Mouse (Mus musculus) intestine, embryonic 16.5 days (tissue): Measurements from ENCODE around the gene Acads. TPM values are rescaled to one million over a fixed set of nuclear protein-coding genes. Genes with fewer than 3 reads are reported as not detected.
"Not testable (repeated sequence)": the region's sequence is repeated elsewhere in the genome, so short reads cannot be mapped to it uniquely, and the experiment has no call there.

Source experiments
- ATAC-seq: fragments of 200-750 bp; cut with Nextera tagmentation; 2 replicates; pipeline ENCODE4 v1.8.0; 2017; ENCODE audit warnings: moderate TSS enrichment, moderate library complexity
- H3K27ac ChIP-seq: fragments of 300-500 bp; sonication (generic); 2 replicates; pipeline ENCODE4 v1.5.1; 2014; ENCODE audit warnings: mild to moderate bottlenecking, low read length
- H3K27me3 ChIP-seq: fragments of 300-500 bp; sonication (generic); replicated peaks from 2 replicates; pipeline ENCODE4 v1.6.1; 2014; ENCODE audit warnings: low read length, control low read depth, mixed read lengths; ENCODE audit not compliant: control insufficient read depth, insufficient read depth
- H3K36me3 ChIP-seq: fragments of 300-500 bp; sonication (generic); 2 replicates; pipeline ENCODE4 v1.6.1; 2014; ENCODE audit warnings: low read length, control low read depth; ENCODE audit not compliant: control insufficient read depth, insufficient read depth
- H3K4me1 ChIP-seq: fragments of 300-500 bp; sonication (generic); 2 replicates; pipeline ENCODE4 v1.6.1; 2014; ENCODE audit warnings: low read length, control low read depth, mixed read lengths; ENCODE audit not compliant: control insufficient read depth, insufficient read depth
- H3K4me2 ChIP-seq: fragments of 300-500 bp; sonication (generic); 2 replicates; pipeline ENCODE4 v1.6.1; 2014; ENCODE audit warnings: low read depth, low read length, control low read depth
- H3K4me3 ChIP-seq: fragments of 300-500 bp; sonication (generic); 2 replicates; pipeline ENCODE4 v1.5.1; 2014; ENCODE audit warnings: mild to moderate bottlenecking, low read length
- H3K9ac ChIP-seq: fragments of 300-500 bp; sonication (generic); 2 replicates; pipeline ENCODE4 v1.6.1; 2014; ENCODE audit warnings: low read depth, low read length
- H3K9me3 ChIP-seq: fragments of 300-500 bp; sonication (generic); 2 replicates; pipeline ENCODE4 v1.6.1; 2016; ENCODE audit warnings: low read length, control low read depth; ENCODE audit not compliant: control insufficient read depth
- WGBS: fragments of 180-500 bp; shearing (Covaris S2); extraction: QIAGEN DNeasy Blood & Tissue Kit; methylation state at CpG from one replicate; pipeline ENCODE4 v1.1.7; 2014; 5-methylcytosine and 5-hydroxymethylcytosine counted together
- polyA plus RNA-seq: library from polyadenylated mRNA; unstranded; fragments of >200 nt; fragmentation: Nextera tagmentation; extraction: Ambion mirVana; gene quantifications from 2 replicates; pipeline ENCODE4 v1.2.1, GENCODE M21; 2015

The Acads gene
- polyA plus RNA-seq, 1 experiment from 2014 or later = 150 TPM

DNA sequence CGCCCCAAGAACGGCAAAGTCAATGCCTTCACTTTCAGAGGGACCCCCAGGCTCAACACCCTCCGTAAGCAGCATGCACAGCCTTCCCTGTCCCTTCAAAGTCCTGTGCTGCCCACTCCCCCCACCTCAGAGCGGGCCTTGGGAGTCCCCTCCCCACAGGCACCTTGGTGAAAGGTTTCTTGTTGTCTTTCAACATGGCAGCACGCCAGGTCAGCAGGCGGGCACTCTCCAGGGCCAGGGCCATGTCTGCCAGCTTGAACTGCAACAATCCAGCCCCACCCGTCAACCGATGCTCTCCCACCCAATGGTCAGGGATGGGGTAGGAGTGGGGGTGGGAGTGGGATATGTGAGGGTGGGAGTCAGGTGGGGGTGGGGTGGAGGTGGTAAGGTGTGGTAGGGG, 8.0 kb downstream of the Acads start:
- H3K9me3 ChIP-seq = no peaks in the 10 kb centered on the region
- H3K27ac ChIP-seq = no peak overlapping the region
- H3K4me2 ChIP-seq = no peak overlapping the region
- no peak for ATAC-seq
- WGBS = 91% methylated on average over 8 of the region's 8 CpGs
- no peak overlapping the region for H3K9ac ChIP-seq
- H3K36me3 ChIP-seq = peaks cover 13% of the 10 kb centered on the region; the same call in 1 of the 2 replicates
- no peak overlapping the region for H3K4me3 ChIP-seq
- no peaks in the 10 kb centered on the region for H3K4me1 ChIP-seq
- H3K27me3 ChIP-seq = no peaks in the 10 kb centered on the region

DNA sequence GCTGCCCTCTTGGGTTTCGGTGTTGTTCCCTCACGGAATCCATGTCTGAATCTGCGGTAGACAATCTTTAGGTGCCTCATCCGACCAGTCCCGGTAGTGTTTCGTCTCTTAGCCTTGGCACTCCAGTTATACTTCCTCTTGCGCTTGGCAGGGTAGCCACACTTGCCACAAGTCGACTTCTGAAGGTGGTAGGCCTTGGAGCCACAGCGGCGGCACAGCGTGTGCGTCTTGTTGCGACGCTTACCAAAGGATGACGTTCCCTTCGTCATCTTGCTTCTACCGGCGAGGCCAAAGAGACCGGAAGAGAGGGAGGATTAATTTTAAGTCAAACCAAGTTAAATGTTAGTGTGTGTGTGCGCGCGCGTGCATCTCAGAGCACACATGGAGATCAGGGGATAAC, 15.9 kb downstream of the Acads start:
- H3K9me3 ChIP-seq, H3K27ac ChIP-seq, H3K36me3 ChIP-seq, H3K4me2 ChIP-seq, H3K4me3 ChIP-seq, H3K4me1 ChIP-seq, H3K9ac ChIP-seq, H3K27me3 ChIP-seq, ATAC-seq: not testable (repeated sequence)
- WGBS = 96% methylated on average over 23 of the region's 23 CpGs

- 79% methylated on average over 2 of the region's 2 CpGs for WGBS
- Histone ChIP-seq H3K36me3 (peaks cover 11% of the 10 kb centered on the region; the same call in 1 of the 2 replicates), H3K4me2 (no peak overlapping the region), H3K4me1 (no peaks in the 10 kb centered on the region), H3K9me3 (no peaks in the 10 kb centered on the region), H3K9ac (no peak overlapping the region), H3K27me3 (no peaks in the 10 kb centered on the region), H3K27ac (no peak overlapping the region), H3K4me3 (no peak overlapping the region)
- no peak for ATAC-seq
Measured at GRCm38 (mm10) chr5:115102231-115102630, 16.9 kb downstream of the Acads start.

GRCm38 (mm10) chr5:115100473-115100872, 18.7 kb downstream of the Acads start:
- WGBS = 78% methylated on average over 6 of the region's 6 CpGs
- H3K27ac ChIP-seq = no peak overlapping the region; the same call in 1 of the 2 replicates
- H3K27me3 ChIP-seq = no peaks in the 10 kb centered on the region

GRCm38 (mm10) chr5:115099991-115100390, 19.2 kb downstream of the Acads start:
- H3K9me3 ChIP-seq = no peaks in the 10 kb centered on the region
- ATAC-seq = no peak
- peaks cover 27% of the 10 kb centered on the region for H3K36me3 ChIP-seq
- no peaks in the 10 kb centered on the region for H3K27me3 ChIP-seq
- H3K27ac ChIP-seq = no peak overlapping the region; the same call in 1 of the 2 replicates
- WGBS = 87% methylated on average over 9 of the region's 9 CpGs
- H3K4me2 ChIP-seq = no peak overlapping the region
- H3K9ac ChIP-seq = no peak overlapping the region
- H3K4me1 ChIP-seq = no peaks in the 10 kb centered on the region
- no peak overlapping the region for H3K4me3 ChIP-seq

More at GRCm38 (mm10) chr5:115100473-115100872, 18.7 kb downstream of the Acads start:
- Histone ChIP-seq H3K9ac (no peak overlapping the region), H3K4me2 (no peak overlapping the region), H3K4me1 (no peaks in the 10 kb centered on the region), H3K4me3 (no peak overlapping the region), H3K36me3 (peaks cover 22% of the 10 kb centered on the region), H3K9me3 (no peaks in the 10 kb centered on the region)
- peak; percentile 22; the same call in 1 of the 2 replicates for ATAC-seq

DNA sequence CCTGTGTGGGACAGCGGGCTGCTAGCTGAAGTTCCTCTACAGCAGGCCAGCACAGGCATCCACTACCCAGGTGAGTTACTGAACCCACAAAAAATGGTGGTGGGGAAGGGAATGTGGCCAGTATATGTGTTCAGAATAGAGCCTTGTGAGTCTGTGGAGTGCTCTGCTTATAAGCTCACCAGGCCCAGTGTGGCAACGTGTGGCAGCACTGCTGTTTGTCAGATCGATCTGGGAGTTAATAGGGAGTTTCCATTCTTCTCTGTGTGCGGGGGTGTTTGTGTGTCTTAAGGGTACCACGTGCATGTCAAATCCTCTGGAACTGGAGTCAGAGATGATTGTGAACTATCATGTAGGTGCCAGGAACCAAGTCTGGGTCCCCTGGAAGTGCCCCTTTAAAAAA, 19.6 kb downstream of the Acads start:
- Histone ChIP-seq H3K4me3 (no peak overlapping the region), H3K27ac (no peak overlapping the region), H3K9ac (no peak overlapping the region), H3K27me3 (no peaks in the 10 kb centered on the region), H3K9me3 (no peaks in the 10 kb centered on the region), H3K36me3 (peaks cover 29% of the 10 kb centered on the region), H3K4me1 (no peaks in the 10 kb centered on the region), H3K4me2 (no peak overlapping the region)
- WGBS = 82% methylated on average over 5 of the region's 5 CpGs
- ATAC-seq = no peak

DNA sequence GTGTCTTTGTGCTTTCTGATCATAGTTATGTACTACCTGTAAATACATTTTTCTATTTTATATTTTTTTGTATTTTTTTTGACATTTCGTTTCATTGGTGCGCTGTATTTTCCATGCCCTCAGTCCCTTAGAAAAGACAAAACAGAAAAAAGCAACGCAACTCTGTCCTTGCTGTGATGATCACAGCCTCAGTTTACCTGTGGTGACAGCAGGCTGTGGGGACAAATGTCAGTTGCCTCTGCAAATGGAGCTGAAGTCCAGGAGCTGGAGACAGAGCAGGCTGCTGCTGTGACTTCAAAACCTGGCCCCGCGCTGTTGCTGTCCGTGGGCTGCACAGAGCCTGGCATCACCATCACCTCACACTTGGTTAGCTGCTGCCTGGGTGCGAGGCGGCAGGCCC, 21.0 kb downstream of the Acads start, which contains the start of gene Gm10401:
Gene Gm10401, minus strand, starts transcription at position 101 of the 400 bp plus-strand sequence.
- WGBS = 95% methylated on average over 8 of the region's 8 CpGs
- ATAC-seq = no peak
- no peak within 1 kb of the TSS for H3K4me2 ChIP-seq
- no peak within 1 kb of the TSS for H3K27ac ChIP-seq
- H3K4me3 ChIP-seq = no peak within 1 kb of the TSS
- no peak within 1 kb of the TSS for H3K9ac ChIP-seq
- peaks cover 29% of the 10 kb centered on the region for H3K36me3 ChIP-seq
- no peaks in the 10 kb centered on the region for H3K4me1 ChIP-seq
- no peaks in the 10 kb centered on the region for H3K9me3 ChIP-seq
- no peaks in the 10 kb centered on the region for H3K27me3 ChIP-seq

- WGBS = 86% methylated on average over 6 of the region's 6 CpGs
- 0 out of 2 replicates have a peak, but pooled peaks cover 7% of the 10 kb centered on the region for H3K9me3 ChIP-seq
- H3K4me3 ChIP-seq = no peak overlapping the region
- no peak overlapping the region for H3K9ac ChIP-seq
- no peak overlapping the region for H3K4me2 ChIP-seq
- H3K4me1 ChIP-seq = peaks cover 3% of the 10 kb centered on the region; the same call in 1 of the 2 replicates
- no peak for ATAC-seq
- H3K36me3 ChIP-seq = peaks cover 37% of the 10 kb centered on the region
- H3K27ac ChIP-seq = no peak overlapping the region
- H3K27me3 ChIP-seq = no peaks in the 10 kb centered on the region
Measured at GRCm38 (mm10) chr5:115091776-115092175, 27.4 kb downstream of the Acads start.

- WGBS = 52% methylated on average over 3 of the region's 3 CpGs
- no peaks in the 10 kb centered on the region for H3K27me3 ChIP-seq
- H3K36me3 ChIP-seq = peaks cover 38% of the 10 kb centered on the region
- H3K4me2 ChIP-seq = no peak overlapping the region
- H3K4me3 ChIP-seq = no peak overlapping the region
- H3K27ac ChIP-seq = no peak overlapping the region; the same call in 1 of the 2 replicates
- H3K9ac ChIP-seq = no peak overlapping the region
- peak; percentile 55 for ATAC-seq
- 0 out of 2 replicates have a peak, but pooled peaks cover 7% of the 10 kb centered on the region for H3K9me3 ChIP-seq
- peaks cover 3% of the 10 kb centered on the region; the same call in 1 of the 2 replicates for H3K4me1 ChIP-seq
Measured at GRCm38 (mm10) chr5:115091015-115091414, 28.1 kb downstream of the Acads start.
